ENCODE assay signal across 8 mouse cellular contexts in the genomic region with DNA sequence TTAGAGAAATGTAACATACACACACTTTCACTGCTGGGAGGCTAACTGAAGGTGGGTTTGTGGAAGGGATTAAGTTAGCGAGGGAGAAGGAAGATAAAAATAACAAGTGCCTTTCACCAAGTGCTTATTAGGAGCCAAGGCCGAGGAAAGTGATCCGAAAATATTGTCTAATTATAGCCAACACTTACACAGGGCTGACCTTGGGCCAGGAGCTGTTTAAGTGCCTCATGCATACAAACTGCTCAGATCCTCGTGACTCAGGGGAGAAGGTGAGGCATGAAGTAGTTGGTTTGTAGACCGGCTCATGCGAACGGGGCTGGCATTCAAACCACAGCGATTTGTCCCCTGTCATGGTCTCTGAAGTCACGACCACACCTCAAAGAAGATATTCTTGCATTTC. TPM values are rescaled to one million over a fixed set of nuclear protein-coding genes. Genes with fewer than 3 reads are reported as not detected.
DNase-seq lines count a peak whose midpoint lies in the region; ATAC-seq and TF ChIP-seq lines count a peak whose summit lies in the region.

No protein-coding gene starts in this region.

- H3K9ac ChIP-seq in embryonic facial prominence, embryonic 13.5 days, result peak overlapping the region; percentile 58; the same call in 1 of the 2 replicates
- H3K9ac ChIP-seq in hindbrain, embryonic 14.5 days, result no peak overlapping the region; the same call in 1 of the 2 replicates
- no peak overlapping the region for H3K9ac ChIP-seq in midbrain, postnatal 0 days (replicated peaks; ENCODE audit: low read length, poor library complexity, severe bottlenecking)

- DNase-seq in left cerebral cortex, adult 2 months (ENCODE audit: extremely low spot score in 1 of 2, low spot score in 2 of 2), result no peak
- DNase-seq in left cerebral cortex, postnatal 25 days (ENCODE audit: low spot score in 2 of 2), result no peak
- DNase-seq in hindbrain, embryonic 14.5 days (ENCODE audit: low spot score), result no peak
- DNase-seq in midbrain, postnatal 0 days (ENCODE audit: low spot score), result no peak
- no peak for DNase-seq in right cerebral cortex, postnatal 25 days
- no peak for DNase-seq in left cerebral cortex, adult 18-20 months (ENCODE audit: low spot score in 2 of 2)
- DNase-seq in spleen, postnatal 36 days (ENCODE audit: low spot score in 2 of 2), result no peak

- ATAC-seq in embryonic facial prominence, embryonic 13.5 days (ENCODE audit: insufficient number of reproducible peaks, insufficient read depth, low FRiP score, low TSS enrichment, low read depth), result no peak
- ATAC-seq in hindbrain, embryonic 14.5 days (ENCODE audit: low FRiP score), result no peak
- no peak for ATAC-seq in midbrain, postnatal 0 days (ENCODE audit: low FRiP score)

- H3K4me2 ChIP-seq in embryonic facial prominence, embryonic 13.5 days, result peak overlapping the region; percentile 56
- peak overlapping the region; percentile 29; the same call in 1 of the 2 replicates for H3K4me2 ChIP-seq in hindbrain, embryonic 14.5 days (replicated peaks)
- H3K4me2 ChIP-seq in midbrain, postnatal 0 days (ENCODE audit: low read depth, low read length, poor library complexity, severe bottlenecking), result peak overlapping the region; percentile 45

- H3K4me1 ChIP-seq in embryonic facial prominence, embryonic 13.5 days, result peaks cover 28% of the 10 kb centered on the region
- no peaks in the 10 kb centered on the region for H3K4me1 ChIP-seq in hindbrain, embryonic 14.5 days (replicated peaks; ENCODE audit: control insufficient read depth, insufficient read depth, low read length)
- H3K4me1 ChIP-seq in midbrain, postnatal 0 days (ENCODE audit: insufficient read depth, low read length), result no peaks in the 10 kb centered on the region; the same call in 1 of the 2 replicates

- H3K36me3 ChIP-seq in embryonic facial prominence, embryonic 13.5 days, result no peaks in the 10 kb centered on the region
- no peaks in the 10 kb centered on the region for H3K36me3 ChIP-seq in hindbrain, embryonic 14.5 days (replicated peaks; ENCODE audit: control insufficient read depth, insufficient read depth)
- no peaks in the 10 kb centered on the region for H3K36me3 ChIP-seq in midbrain, postnatal 0 days (ENCODE audit: insufficient read depth, low read length)

- 60% methylated on average over 9 of the region's 9 CpGs for WGBS in embryonic facial prominence, embryonic 13.5 days
- 72% methylated on average over 9 of the region's 9 CpGs for WGBS in hindbrain, embryonic 14.5 days
- WGBS in midbrain, postnatal 0 days, result 60% methylated on average over 9 of the region's 9 CpGs

- 0 out of 2 replicates have a peak, but pooled peaks cover 3% of the 10 kb centered on the region for H3K27me3 ChIP-seq in embryonic facial prominence, embryonic 13.5 days
- H3K27me3 ChIP-seq in hindbrain, embryonic 14.5 days (ENCODE audit: control insufficient read depth, insufficient read depth, low read length), result no peaks in the 10 kb centered on the region
- no peaks in the 10 kb centered on the region for H3K27me3 ChIP-seq in midbrain, postnatal 0 days (ENCODE audit: insufficient read depth, low read length)

- H3K4me3 ChIP-seq in left cerebral cortex, adult 2 months, result peak overlapping the region; percentile 46
- peak overlapping the region; percentile 28 for H3K4me3 ChIP-seq in embryonic facial prominence, embryonic 13.5 days
- no peak overlapping the region for H3K4me3 ChIP-seq in hindbrain, embryonic 14.5 days (replicated peaks; ENCODE audit: low read length)
- H3K4me3 ChIP-seq in midbrain, postnatal 0 days (ENCODE audit: low read depth, low read length), result no peak overlapping the region; the same call in 1 of the 2 replicates

- intact Hi-C loops in left cerebral cortex, adult 2 months (cut with DNase I), result no loop called here
- intact Hi-C loops in left cerebral cortex, postnatal 25 days (cut with DNase I), result no loop called here

- H3K9me3 ChIP-seq in embryonic facial prominence, embryonic 13.5 days, result no peaks in the 10 kb centered on the region
- H3K9me3 ChIP-seq in hindbrain, embryonic 14.5 days (ENCODE audit: control insufficient read depth, low read length), result no peaks in the 10 kb centered on the region
- H3K9me3 ChIP-seq in midbrain, postnatal 0 days (ENCODE audit: low read length), result no peaks in the 10 kb centered on the region

- H3K27ac ChIP-seq in left cerebral cortex, adult 2 months, result peak overlapping the region; percentile 84
- peak overlapping the region; percentile 28; the same call in 1 of the 2 replicates for H3K27ac ChIP-seq in embryonic facial prominence, embryonic 13.5 days
- H3K27ac ChIP-seq in hindbrain, embryonic 14.5 days, result no peak overlapping the region
- H3K27ac ChIP-seq in midbrain, postnatal 0 days (ENCODE audit: low read depth, low read length), result no peak overlapping the region

- TF ChIP-seq CTCF in left cerebral cortex, adult 2 months (IDR thresholded peaks at IDR 0.05), result no peak
- TF ChIP-seq CTCF in midbrain, postnatal 0 days (IDR thresholded peaks at IDR 0.05), result no peak

RNA-seq across cellular contexts. Expression of a gene that starts 12.8 kb away (rescaled TPM):
- total RNA-seq in left cerebral cortex, adult 2 months (2021), result 100 to 1,000 TPM; 155 to 210 TPM
- total RNA-seq in left cerebral cortex, postnatal 25 days (2021), result 100 to 1,000 TPM; 111 to 133 TPM
- polyA plus RNA-seq in embryonic facial prominence, embryonic 13.5 days (2015; fragmentation: Nextera tagmentation; extraction: Ambion mirVana), result 9.1 and 9.5 TPM in 2 replicates
- 5.0 and 5.1 TPM in 2 replicates for polyA plus RNA-seq in hindbrain, embryonic 14.5 days (2014; fragmentation: Nextera tagmentation; extraction: Ambion mirVana)
- total RNA-seq in midbrain, postnatal 0 days (2014; rRNA removed), result 6.9 and 7.7 TPM in 2 replicates
- 6.9 and 7.0 TPM in 2 replicates for polyA plus RNA-seq in midbrain, postnatal 0 days (2015; fragmentation: Nextera tagmentation; extraction: Ambion mirVana)
- total RNA-seq in left cerebral cortex, adult 18-20 months (2021), result 100 to 1,000 TPM; 171 to 181 TPM

RNA-seq across cellular contexts. Expression of a gene that starts 17.2 kb away (rescaled TPM):
- 100 to 1,000 TPM in 1 of 2 experiments, 10 to 100 TPM in 1; 89.7 to 107 TPM for total RNA-seq in left cerebral cortex, adult 2 months (2021)
- total RNA-seq in left cerebral cortex, postnatal 25 days (2021), result 10 to 100 TPM; 84.2 to 95.8 TPM
- polyA plus RNA-seq in embryonic facial prominence, embryonic 13.5 days (2015; fragmentation: Nextera tagmentation; extraction: Ambion mirVana), result 7.4 and 8.0 TPM in 2 replicates
- 1.6 and 2.5 TPM in 2 replicates for polyA plus RNA-seq in hindbrain, embryonic 14.5 days (2014; fragmentation: Nextera tagmentation; extraction: Ambion mirVana)
- total RNA-seq in midbrain, postnatal 0 days (2014; rRNA removed), result 6.3 and 7.7 TPM in 2 replicates
- polyA plus RNA-seq in midbrain, postnatal 0 days (2015; fragmentation: Nextera tagmentation; extraction: Ambion mirVana), result 1.8 and 1.9 TPM in 2 replicates
- total RNA-seq in left cerebral cortex, adult 18-20 months (2021), result 100 to 1,000 TPM in 1 of 2 experiments, 10 to 100 TPM in 1; 77.7 to 111 TPM

RNA-seq across cellular contexts. Expression of a gene that starts 42.8 kb away (rescaled TPM):
- total RNA-seq in left cerebral cortex, adult 2 months (2021), result 10 to 100 TPM; 41.9 to 44.5 TPM
- total RNA-seq in left cerebral cortex, postnatal 25 days (2021), result 10 to 100 TPM; 40.3 to 43.6 TPM
- polyA plus RNA-seq in embryonic facial prominence, embryonic 13.5 days (2015; fragmentation: Nextera tagmentation; extraction: Ambion mirVana), result 65.9 and 68.4 TPM in 2 replicates
- 65.4 and 66.3 TPM in 2 replicates for polyA plus RNA-seq in hindbrain, embryonic 14.5 days (2014; fragmentation: Nextera tagmentation; extraction: Ambion mirVana)
- total RNA-seq in midbrain, postnatal 0 days (2014; rRNA removed), result 33.5 and 61.1 TPM in 2 replicates
- 74.2 and 75.6 TPM in 2 replicates for polyA plus RNA-seq in midbrain, postnatal 0 days (2015; fragmentation: Nextera tagmentation; extraction: Ambion mirVana)
- total RNA-seq in left cerebral cortex, adult 18-20 months (2021), result 10 to 100 TPM; 45.5 to 53.6 TPM

RNA-seq across cellular contexts. Expression of a gene that starts 51.8 kb away (rescaled TPM):
- under 1 TPM; 0.30 to 0.41 TPM for total RNA-seq in left cerebral cortex, adult 2 months (2021)
- not detected for total RNA-seq in left cerebral cortex, postnatal 25 days (2021)
- 0.56 and 0.60 TPM in 2 replicates for polyA plus RNA-seq in embryonic facial prominence, embryonic 13.5 days (2015; fragmentation: Nextera tagmentation; extraction: Ambion mirVana)
- polyA plus RNA-seq in hindbrain, embryonic 14.5 days (2014; fragmentation: Nextera tagmentation; extraction: Ambion mirVana), result 0.23 and 0.37 TPM in 2 replicates
- not detected in 2 replicates for total RNA-seq in midbrain, postnatal 0 days (2014; rRNA removed)
- polyA plus RNA-seq in midbrain, postnatal 0 days (2015; fragmentation: Nextera tagmentation; extraction: Ambion mirVana), result 0.22 and 0.33 TPM in 2 replicates
- under 1 TPM; 0.40 to 0.42 TPM for total RNA-seq in left cerebral cortex, adult 18-20 months (2021)

Comparison
In these comparisons a context has a peak if more than half of its experiments do, and no peak if none do; other contexts are left out.
1. H3K27ac ChIP-seq: peak in left cerebral cortex, adult 2 months (single experiment) and embryonic facial prominence, embryonic 13.5 days (single experiment); none in hindbrain, embryonic 14.5 days (single experiment) and midbrain, postnatal 0 days (single experiment).
2. H3K4me3 ChIP-seq: peak in left cerebral cortex, adult 2 months (single experiment) and embryonic facial prominence, embryonic 13.5 days (single experiment); none in hindbrain, embryonic 14.5 days (single experiment) and midbrain, postnatal 0 days (single experiment).
3. RNA of a gene that starts 12.8 kb away (total RNA-seq): 155 to 210 TPM in left cerebral cortex, adult 2 months, 171 to 181 TPM in left cerebral cortex, adult 18-20 months and 111 to 133 TPM in left cerebral cortex, postnatal 25 days; 6.9 to 7.7 TPM in midbrain, postnatal 0 days; every median in the first group is over 10 times any median in the second.
4. Peak in every context shown above with its lines, with median percentiles within 50 percentile points of each other: H3K4me2 ChIP-seq.